Mouse (Mus musculus): ENCODE measurements around the gene Gm17019. TPM values are rescaled to one million over a fixed set of nuclear protein-coding genes. Genes with fewer than 3 reads are reported as not detected.
A peak's percentile ranks its signal among the peaks of the same experiment; 100 is the strongest.
"Not testable (repeated sequence)": the region's sequence is repeated elsewhere in the genome, so short reads cannot be mapped to it uniquely, and the experiment has no call there.

Gm17019 gene
- polyA plus RNA-seq, 1 experiment from 2014 or later = not detected

DNA sequence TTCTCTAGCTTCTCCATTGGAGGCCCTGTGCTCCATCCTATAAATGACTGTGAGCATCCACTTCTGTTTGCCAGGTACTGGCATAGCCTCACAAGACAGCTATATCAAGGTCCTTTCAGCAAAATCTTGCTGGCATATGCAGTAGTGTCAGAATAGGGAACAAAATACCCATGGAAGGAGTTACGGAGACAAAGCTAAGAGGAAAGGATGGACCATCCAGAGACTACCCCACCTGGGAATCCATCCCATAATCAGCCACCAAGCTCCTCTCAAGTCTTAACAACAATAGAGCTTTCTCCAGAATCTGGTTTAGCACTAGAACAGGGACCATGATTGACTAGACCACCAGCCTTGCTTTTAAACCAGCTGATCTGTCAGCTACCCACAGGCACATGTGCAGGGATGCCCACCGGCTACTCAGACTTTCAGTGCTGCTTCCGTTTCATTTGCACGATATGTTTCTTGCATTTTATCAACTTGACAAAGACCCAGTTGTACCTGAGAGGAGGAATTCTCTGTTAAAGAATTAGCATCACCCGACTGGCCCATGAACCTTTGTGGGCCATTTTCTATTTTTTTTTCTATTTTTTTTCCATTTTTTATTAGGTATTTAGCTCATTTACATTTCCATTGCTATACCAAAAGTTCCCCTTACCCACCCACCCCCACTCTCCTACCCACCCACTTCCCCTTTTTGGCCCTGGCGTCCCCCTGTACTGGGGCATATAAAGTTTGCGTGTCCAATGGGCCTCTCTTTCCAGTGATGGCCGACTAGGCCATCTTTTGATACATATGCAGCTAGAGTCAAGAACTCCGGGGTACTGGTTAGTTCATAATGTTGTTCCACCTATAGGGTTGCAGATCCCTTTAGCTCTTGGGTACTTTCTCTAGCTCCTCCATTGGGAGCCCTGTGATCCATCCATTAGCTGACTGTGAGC lies 12.3 kb upstream of the Gm17019 start:
- ATAC-seq (replicated peaks; ENCODE audit: insufficient number of reproducible peaks, low FRiP score, low TSS enrichment, low read depth); H3K36me3 ChIP-seq (replicated peaks; ENCODE audit: control insufficient read depth, insufficient read depth, low read depth, low read length); H3K9ac ChIP-seq (replicated peaks; ENCODE audit: low read length); DNase-seq (ENCODE audit: low spot score); H3K4me1 ChIP-seq (ENCODE audit: control insufficient read depth, insufficient read depth, low read length); H3K27me3 ChIP-seq (ENCODE audit: control insufficient read depth, insufficient read depth, low read length); H3K9me3 ChIP-seq (replicated peaks; ENCODE audit: control insufficient read depth, low read length); H3K4me2 ChIP-seq (ENCODE audit: low read depth, low read length); H3K27ac ChIP-seq (replicated peaks; ENCODE audit: low read depth, low read length); H3K4me3 ChIP-seq (ENCODE audit: low read depth, low read length): not testable (repeated sequence)
- 89% methylated on average over 6 of the region's 9 CpGs for WGBS

DNA sequence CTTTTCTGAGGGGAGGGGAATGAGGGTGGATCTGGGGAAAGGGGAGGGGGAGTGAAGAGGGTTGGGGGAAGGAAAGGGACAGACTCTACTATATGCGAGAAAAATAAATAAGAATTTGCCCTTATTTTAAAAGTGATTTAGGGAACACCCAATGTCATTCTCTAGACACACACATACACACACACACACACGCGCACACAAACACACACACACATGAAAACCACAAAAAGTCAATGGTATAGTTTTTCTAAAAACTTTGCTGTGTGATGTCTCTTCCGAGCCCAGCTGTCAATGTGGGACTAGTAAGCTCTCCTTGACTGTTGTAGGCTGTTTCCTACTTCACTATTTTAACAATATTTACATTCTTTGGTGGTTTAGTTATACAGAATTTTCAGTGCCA lies 8.0 kb upstream of the Gm17019 start:
- ATAC-seq (replicated peaks; ENCODE audit: insufficient number of reproducible peaks, low FRiP score, low TSS enrichment, low read depth); H3K27me3 ChIP-seq (ENCODE audit: control insufficient read depth, insufficient read depth, low read length); H3K4me1 ChIP-seq (ENCODE audit: control insufficient read depth, insufficient read depth, low read length); H3K36me3 ChIP-seq (replicated peaks; ENCODE audit: control insufficient read depth, insufficient read depth, low read depth, low read length); H3K4me2 ChIP-seq (ENCODE audit: low read depth, low read length); H3K4me3 ChIP-seq (ENCODE audit: low read depth, low read length); DNase-seq (ENCODE audit: low spot score); H3K9ac ChIP-seq (replicated peaks; ENCODE audit: low read length); H3K9me3 ChIP-seq (replicated peaks; ENCODE audit: control insufficient read depth, low read length); H3K27ac ChIP-seq (replicated peaks; ENCODE audit: low read depth, low read length): not testable (repeated sequence)
- WGBS = 53% methylated on average over 3 of the region's 4 CpGs

DNA sequence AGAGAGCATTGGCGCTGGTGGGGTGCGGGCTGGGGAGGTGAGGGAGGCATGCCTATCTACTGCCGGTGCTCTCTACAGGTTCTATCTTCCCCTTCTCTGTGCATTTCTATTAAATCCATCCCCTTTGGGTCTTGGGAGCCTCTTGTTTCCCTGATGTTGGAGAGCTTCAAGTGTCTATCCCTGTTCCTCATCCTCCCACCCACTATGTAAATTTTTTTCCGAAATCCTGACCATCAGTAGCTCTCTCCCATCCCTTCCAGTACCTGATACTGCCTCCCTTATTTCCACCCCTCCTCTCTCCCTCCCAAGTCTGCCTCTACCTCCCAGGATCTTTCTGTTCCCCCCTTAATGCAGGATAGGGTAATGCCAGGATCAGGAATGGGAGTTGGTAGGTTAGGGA lies 7.2 kb upstream of the Gm17019 start:
- 82% methylated on average over 4 of the region's 4 CpGs for WGBS
- H3K4me2 ChIP-seq (ENCODE audit: low read depth, low read length); H3K9ac ChIP-seq (replicated peaks; ENCODE audit: low read length); DNase-seq (ENCODE audit: low spot score); H3K27me3 ChIP-seq (ENCODE audit: control insufficient read depth, insufficient read depth, low read length); H3K36me3 ChIP-seq (replicated peaks; ENCODE audit: control insufficient read depth, insufficient read depth, low read depth, low read length); H3K4me1 ChIP-seq (ENCODE audit: control insufficient read depth, insufficient read depth, low read length); H3K4me3 ChIP-seq (ENCODE audit: low read depth, low read length); H3K9me3 ChIP-seq (replicated peaks; ENCODE audit: control insufficient read depth, low read length); H3K27ac ChIP-seq (replicated peaks; ENCODE audit: low read depth, low read length): not testable (repeated sequence)
- ATAC-seq (replicated peaks; ENCODE audit: insufficient number of reproducible peaks, low FRiP score, low TSS enrichment, low read depth) = peak; percentile 93

DNA sequence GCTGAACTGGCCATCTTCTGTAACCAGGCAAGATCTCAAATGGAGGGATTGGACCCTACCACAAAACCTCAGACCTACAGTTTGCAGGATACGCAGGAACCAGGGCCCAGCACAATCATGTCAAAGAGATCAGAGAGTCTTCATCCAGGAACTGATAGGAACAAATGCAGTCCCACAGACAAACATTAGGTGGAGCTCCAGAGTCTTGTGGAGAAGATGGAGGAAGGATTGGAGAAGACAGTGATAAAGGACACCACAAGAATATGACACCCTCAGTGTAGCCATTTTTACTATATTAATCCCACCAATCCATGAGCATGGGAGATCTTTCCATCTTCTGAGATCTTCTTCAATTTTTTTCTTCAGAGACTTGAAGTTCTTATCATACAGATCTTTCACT lies 8.5 kb downstream of the Gm17019 start:
- H3K4me2 ChIP-seq (ENCODE audit: low read depth, low read length); H3K27me3 ChIP-seq (ENCODE audit: control insufficient read depth, insufficient read depth, low read length); DNase-seq (ENCODE audit: low spot score); H3K9me3 ChIP-seq (replicated peaks; ENCODE audit: control insufficient read depth, low read length); H3K4me3 ChIP-seq (ENCODE audit: low read depth, low read length); H3K36me3 ChIP-seq (replicated peaks; ENCODE audit: control insufficient read depth, insufficient read depth, low read depth, low read length); H3K9ac ChIP-seq (replicated peaks; ENCODE audit: low read length); H3K27ac ChIP-seq (replicated peaks; ENCODE audit: low read depth, low read length); H3K4me1 ChIP-seq (ENCODE audit: control insufficient read depth, insufficient read depth, low read length); ATAC-seq (replicated peaks; ENCODE audit: insufficient number of reproducible peaks, low FRiP score, low TSS enrichment, low read depth): not testable (repeated sequence)
- WGBS = 83% methylated on average over 1 of the region's 1 CpGs

DNA sequence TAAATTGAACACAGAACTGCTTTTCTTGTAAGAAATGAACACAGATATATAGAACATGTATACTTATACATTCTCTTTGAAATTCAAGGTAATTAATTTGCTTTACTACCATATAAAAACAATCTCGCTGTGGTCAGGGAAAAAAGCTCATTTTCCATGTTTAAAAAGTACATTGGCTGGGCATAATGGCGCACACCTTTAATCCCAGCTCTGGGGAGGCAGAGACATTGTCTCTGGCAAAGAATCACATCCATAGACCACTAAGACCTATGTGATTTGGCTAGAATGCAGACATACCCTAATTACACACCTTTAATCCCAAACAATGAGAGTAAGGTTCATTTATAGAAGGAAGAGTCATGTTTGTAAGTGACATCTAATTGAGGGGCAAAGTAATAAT lies 12.7 kb downstream of the Gm17019 start:
- DNase-seq (ENCODE audit: low spot score) = not testable (repeated sequence)

DNA sequence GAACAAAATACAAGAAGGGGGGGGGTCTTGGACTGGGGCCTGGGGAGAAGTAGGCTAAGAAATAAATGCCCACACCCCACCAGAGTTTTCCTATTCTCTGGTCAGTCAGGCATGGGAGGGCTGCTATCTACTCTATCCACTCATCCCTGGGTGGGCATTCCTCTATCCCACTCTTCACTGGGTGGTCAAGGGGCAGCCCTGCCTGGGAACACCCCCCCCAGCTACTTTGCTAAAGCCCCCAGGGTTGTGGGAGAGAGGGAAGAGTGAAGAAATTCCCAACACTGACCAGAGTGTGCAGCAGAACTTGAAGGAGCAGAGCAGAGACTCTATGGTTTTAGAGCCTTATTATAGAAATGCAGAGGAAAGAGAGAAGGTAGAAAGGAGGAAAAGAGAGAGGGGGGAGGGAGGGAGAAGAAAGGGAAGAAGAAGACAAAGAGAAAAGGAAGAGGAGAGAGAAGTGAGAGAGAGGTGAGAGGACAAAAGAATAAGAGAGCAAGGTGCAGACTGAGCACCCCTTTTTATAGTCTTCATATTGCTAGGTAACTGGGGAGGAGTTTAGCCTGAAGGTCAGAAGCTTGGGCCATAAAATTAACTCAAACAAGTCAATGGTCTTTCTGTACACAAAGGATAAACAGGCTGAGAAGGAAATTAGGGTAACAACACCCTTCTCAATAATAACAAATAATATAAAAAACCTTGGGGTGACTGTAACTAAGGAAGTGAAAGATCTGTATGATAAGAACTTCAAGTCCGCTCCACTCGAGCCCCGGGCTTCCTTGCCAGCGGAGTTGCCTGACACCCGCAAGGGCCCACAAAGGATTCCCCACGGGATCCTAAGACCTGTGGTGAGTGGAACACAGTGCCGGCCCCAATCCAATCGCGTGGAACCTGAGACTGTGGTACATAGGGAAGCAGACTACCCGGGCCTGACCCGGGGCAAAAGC lies 21.9 kb downstream of the Gm17019 start:
- H3K4me2 ChIP-seq (ENCODE audit: low read depth, low read length); H3K27me3 ChIP-seq (ENCODE audit: control insufficient read depth, insufficient read depth, low read length); H3K27ac ChIP-seq (replicated peaks; ENCODE audit: low read depth, low read length); H3K36me3 ChIP-seq (replicated peaks; ENCODE audit: control insufficient read depth, insufficient read depth, low read depth, low read length); DNase-seq (ENCODE audit: low spot score); H3K9ac ChIP-seq (replicated peaks; ENCODE audit: low read length); H3K9me3 ChIP-seq (replicated peaks; ENCODE audit: control insufficient read depth, low read length); H3K4me3 ChIP-seq (ENCODE audit: low read depth, low read length); ATAC-seq (replicated peaks; ENCODE audit: insufficient number of reproducible peaks, low FRiP score, low TSS enrichment, low read depth); H3K4me1 ChIP-seq (ENCODE audit: control insufficient read depth, insufficient read depth, low read length): not testable (repeated sequence)
- WGBS = 85% methylated on average over 11 of the region's 11 CpGs

More for the DNA sequence above, 12.7 kb downstream of the Gm17019 start:
- H3K27me3 ChIP-seq (ENCODE audit: control insufficient read depth, insufficient read depth, low read length); H3K9ac ChIP-seq (replicated peaks; ENCODE audit: low read length); ATAC-seq (replicated peaks; ENCODE audit: insufficient number of reproducible peaks, low FRiP score, low TSS enrichment, low read depth); H3K4me2 ChIP-seq (ENCODE audit: low read depth, low read length); H3K4me3 ChIP-seq (ENCODE audit: low read depth, low read length); H3K4me1 ChIP-seq (ENCODE audit: control insufficient read depth, insufficient read depth, low read length); H3K36me3 ChIP-seq (replicated peaks; ENCODE audit: control insufficient read depth, insufficient read depth, low read depth, low read length); H3K27ac ChIP-seq (replicated peaks; ENCODE audit: low read depth, low read length); H3K9me3 ChIP-seq (replicated peaks; ENCODE audit: control insufficient read depth, low read length): not testable (repeated sequence)
- 69% methylated on average over 2 of the region's 2 CpGs for WGBS

DNA sequence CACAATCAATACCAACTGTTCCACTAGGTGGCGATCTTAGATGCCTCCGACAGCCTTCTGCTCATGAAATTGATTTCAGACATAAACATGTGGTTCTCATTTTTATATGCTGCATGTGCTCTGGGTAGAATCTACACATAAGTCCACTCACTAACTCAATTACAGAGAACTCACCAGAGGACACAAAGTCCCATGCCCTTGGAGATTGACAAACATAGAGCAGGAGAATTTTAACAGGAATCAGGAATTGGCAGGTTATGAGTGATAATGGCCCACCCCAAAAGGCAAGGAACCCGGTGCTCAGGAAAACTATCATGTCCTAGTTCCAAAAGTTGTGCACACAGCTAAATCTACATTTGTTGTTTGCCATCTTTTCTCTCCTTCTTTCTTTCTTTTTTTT lies 25.9 kb downstream of the Gm17019 start:
- WGBS = 57% methylated on average over 3 of the region's 3 CpGs
- H3K4me1 ChIP-seq (ENCODE audit: control insufficient read depth, insufficient read depth, low read length); ATAC-seq (replicated peaks; ENCODE audit: insufficient number of reproducible peaks, low FRiP score, low TSS enrichment, low read depth); H3K27me3 ChIP-seq (ENCODE audit: control insufficient read depth, insufficient read depth, low read length); H3K4me3 ChIP-seq (ENCODE audit: low read depth, low read length); H3K36me3 ChIP-seq (replicated peaks; ENCODE audit: control insufficient read depth, insufficient read depth, low read depth, low read length); H3K9ac ChIP-seq (replicated peaks; ENCODE audit: low read length); H3K27ac ChIP-seq (replicated peaks; ENCODE audit: low read depth, low read length); H3K4me2 ChIP-seq (ENCODE audit: low read depth, low read length); H3K9me3 ChIP-seq (replicated peaks; ENCODE audit: control insufficient read depth, low read length): not testable (repeated sequence)
- peak; percentile 11 for DNase-seq (ENCODE audit: low spot score)

DNA sequence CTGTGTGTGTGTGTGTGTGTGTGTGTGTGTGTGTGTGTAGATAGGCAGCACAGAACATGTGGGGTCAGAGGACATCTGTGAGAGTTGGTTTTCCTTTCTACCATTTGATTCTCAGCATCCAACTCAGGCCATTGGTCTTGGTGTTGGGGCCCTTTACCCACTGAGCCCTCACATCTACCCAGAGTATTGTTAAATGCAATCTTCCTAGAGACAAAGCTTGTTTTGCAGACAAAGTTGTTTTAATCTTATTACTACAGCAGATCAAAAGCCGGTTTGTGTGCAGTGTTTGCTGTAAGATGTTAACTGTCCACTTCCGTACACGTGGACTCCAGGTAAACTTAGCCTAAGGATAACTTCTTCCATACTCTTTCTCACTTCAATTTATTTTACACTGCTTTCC lies 26.5 kb downstream of the Gm17019 start:
- not testable (repeated sequence) for H3K4me2 ChIP-seq (ENCODE audit: low read depth, low read length); DNase-seq (ENCODE audit: low spot score); H3K9ac ChIP-seq (replicated peaks; ENCODE audit: low read length); H3K4me1 ChIP-seq (ENCODE audit: control insufficient read depth, insufficient read depth, low read length); ATAC-seq (replicated peaks; ENCODE audit: insufficient number of reproducible peaks, low FRiP score, low TSS enrichment, low read depth); H3K4me3 ChIP-seq (ENCODE audit: low read depth, low read length); H3K9me3 ChIP-seq (replicated peaks; ENCODE audit: control insufficient read depth, low read length); H3K36me3 ChIP-seq (replicated peaks; ENCODE audit: control insufficient read depth, insufficient read depth, low read depth, low read length); H3K27ac ChIP-seq (replicated peaks; ENCODE audit: low read depth, low read length); H3K27me3 ChIP-seq (ENCODE audit: control insufficient read depth, insufficient read depth, low read length)
- WGBS = 68% methylated on average over 3 of the region's 3 CpGs

All from embryonic facial prominence, embryonic 11.5 days (tissue).